Mouse (Mus musculus): Measurements from ENCODE around the gene Anks1. TPM values are rescaled to one million over a fixed set of nuclear protein-coding genes. Genes with fewer than 3 reads are reported as not detected.
"Not testable (repeated sequence)": the region's sequence is repeated elsewhere in the genome, so short reads cannot be mapped to it uniquely, and the experiment has no call there.

Gene Anks1
- polyA plus RNA-seq, 1 experiment from 2014 or later, result 19.5 TPM

DNA sequence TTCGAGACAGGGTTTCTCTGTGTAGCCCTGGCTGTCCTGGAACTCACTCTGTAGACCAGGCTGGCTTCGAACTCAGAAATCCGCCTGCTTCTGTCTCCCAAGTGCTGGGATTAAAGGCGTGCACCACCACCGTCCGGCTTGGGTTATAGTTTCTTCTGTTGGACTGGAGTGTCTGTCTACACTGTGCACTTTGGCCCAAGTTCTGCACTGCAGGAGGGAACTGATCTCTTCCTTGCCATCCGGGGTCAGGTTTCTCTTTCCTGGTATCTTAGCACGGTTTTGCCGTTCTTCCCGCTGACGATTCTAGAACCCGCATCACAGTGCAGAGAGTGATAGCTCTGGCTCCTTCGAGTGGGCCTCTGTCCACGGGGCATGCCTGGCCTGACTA, 73.0 kb downstream of the Anks1 start:
- not testable (repeated sequence) for H3K9me3 ChIP-seq (ENCODE audit: control insufficient read depth, low read depth, low read length); H3K27me3 ChIP-seq (ENCODE audit: control insufficient read depth, insufficient read depth, low read length); H3K4me3 ChIP-seq (ENCODE audit: low read depth, low read length); H3K4me2 ChIP-seq (replicated peaks; ENCODE audit: low read depth, low read length); H3K4me1 ChIP-seq (ENCODE audit: control insufficient read depth, insufficient read depth, low read length); H3K27ac ChIP-seq (ENCODE audit: low read length); H3K9ac ChIP-seq (replicated peaks; ENCODE audit: low read depth, low read length); ATAC-seq (ENCODE audit: insufficient number of reproducible peaks, insufficient read depth, low FRiP score, low read depth)
- H3K36me3 ChIP-seq (ENCODE audit: control insufficient read depth, insufficient read depth, low read length), result peaks cover 26% of the 10 kb centered on the region
- WGBS, result 90% methylated on average over 13 of the region's 14 CpGs

DNA sequence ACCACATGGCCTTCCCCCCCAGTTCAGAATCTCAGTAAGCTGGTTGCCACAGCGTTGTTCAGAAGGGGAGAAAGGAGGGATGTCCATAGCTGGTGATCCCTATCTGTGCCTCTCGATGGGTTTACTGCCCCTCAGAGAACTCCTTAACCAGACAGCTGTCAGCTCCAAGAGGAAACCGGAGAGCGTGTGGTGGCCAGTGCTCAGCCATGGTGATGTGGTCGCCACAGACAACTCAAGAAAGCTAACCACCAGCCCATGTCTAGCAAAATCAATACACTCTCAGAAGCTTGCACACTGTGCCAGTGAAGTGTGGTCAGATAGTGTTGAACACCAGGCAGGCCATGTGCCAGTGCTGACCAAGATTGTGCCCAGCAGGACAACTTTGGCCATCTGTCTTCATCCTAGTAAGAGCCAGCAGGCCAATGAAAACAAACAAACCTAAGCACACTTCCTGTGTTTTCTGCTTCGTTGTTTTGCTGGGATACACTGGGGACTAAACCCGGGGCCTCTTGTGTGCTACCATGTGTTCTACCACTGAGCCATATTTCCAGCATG, 73.7 kb downstream of the Anks1 start:
- H3K9ac ChIP-seq (replicated peaks; ENCODE audit: low read depth, low read length), result no peak overlapping the region
- peaks cover 24% of the 10 kb centered on the region for H3K36me3 ChIP-seq (ENCODE audit: control insufficient read depth, insufficient read depth, low read length)
- H3K4me2 ChIP-seq (replicated peaks; ENCODE audit: low read depth, low read length), result no peak overlapping the region
- no peak for ATAC-seq (ENCODE audit: insufficient number of reproducible peaks, insufficient read depth, low FRiP score, low read depth)
- no peaks in the 10 kb centered on the region for H3K27me3 ChIP-seq (ENCODE audit: control insufficient read depth, insufficient read depth, low read length)
- 76% methylated on average over 7 of the region's 7 CpGs for WGBS
- H3K4me1 ChIP-seq (ENCODE audit: control insufficient read depth, insufficient read depth, low read length), result no peaks in the 10 kb centered on the region
- no peak overlapping the region for H3K27ac ChIP-seq (ENCODE audit: low read length)
- H3K4me3 ChIP-seq (ENCODE audit: low read depth, low read length), result no peak overlapping the region
- H3K9me3 ChIP-seq (ENCODE audit: control insufficient read depth, low read depth, low read length), result no peaks in the 10 kb centered on the region

DNA sequence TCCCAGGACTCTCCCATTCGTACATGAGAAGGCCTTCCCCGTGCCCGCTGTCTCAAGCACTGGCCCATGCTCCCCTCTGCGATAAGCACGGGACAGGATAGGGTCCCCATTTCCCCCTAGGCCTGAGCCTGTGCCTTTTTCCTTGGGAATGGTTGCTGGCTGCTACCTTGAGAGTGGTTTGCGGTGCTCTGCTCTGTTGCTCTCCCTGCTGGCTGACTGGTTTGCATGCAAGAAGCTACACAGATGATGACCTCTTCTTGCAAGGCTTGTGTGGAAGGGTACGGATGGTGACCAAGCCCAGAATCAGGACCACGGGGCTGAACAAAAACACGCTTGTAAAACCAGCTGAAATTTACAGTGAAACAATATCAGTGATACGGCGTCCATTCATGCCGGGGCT, 75.3 kb downstream of the Anks1 start:
- no peak overlapping the region for H3K27ac ChIP-seq (ENCODE audit: low read length)
- H3K27me3 ChIP-seq (ENCODE audit: control insufficient read depth, insufficient read depth, low read length), result no peaks in the 10 kb centered on the region
- H3K9ac ChIP-seq (replicated peaks; ENCODE audit: low read depth, low read length), result no peak overlapping the region
- ATAC-seq (ENCODE audit: insufficient number of reproducible peaks, insufficient read depth, low FRiP score, low read depth), result no peak
- no peaks in the 10 kb centered on the region for H3K4me1 ChIP-seq (ENCODE audit: control insufficient read depth, insufficient read depth, low read length)
- H3K4me2 ChIP-seq (replicated peaks; ENCODE audit: low read depth, low read length), result no peak overlapping the region
- H3K9me3 ChIP-seq (ENCODE audit: control insufficient read depth, low read depth, low read length), result no peaks in the 10 kb centered on the region
- WGBS, result 92% methylated on average over 12 of the region's 12 CpGs
- peaks cover 21% of the 10 kb centered on the region; the same call in 1 of the 2 replicates for H3K36me3 ChIP-seq (ENCODE audit: control insufficient read depth, insufficient read depth, low read length)
- no peak overlapping the region for H3K4me3 ChIP-seq (ENCODE audit: low read depth, low read length)

DNA sequence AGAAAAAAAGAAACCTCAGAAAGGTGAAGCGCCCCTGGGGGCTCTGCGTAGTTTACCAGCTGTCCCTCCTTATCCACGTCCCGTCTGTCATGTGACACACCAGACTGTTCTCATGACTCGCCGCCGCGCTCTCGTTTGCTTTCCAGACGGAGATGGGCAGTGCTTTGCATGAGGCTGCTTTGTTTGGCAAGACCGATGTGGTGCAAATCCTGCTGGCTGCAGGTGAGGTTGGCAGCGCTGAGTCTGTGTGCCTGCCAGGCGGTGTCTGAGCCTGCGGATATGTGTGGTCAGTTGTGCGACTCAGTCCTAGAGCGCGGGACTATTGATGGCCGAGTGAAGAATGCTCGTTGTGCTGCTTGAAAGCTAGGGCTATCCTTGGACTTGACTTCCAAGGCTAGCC, 77.0 kb downstream of the Anks1 start:
- no peaks in the 10 kb centered on the region for H3K27me3 ChIP-seq (ENCODE audit: control insufficient read depth, insufficient read depth, low read length)
- H3K36me3 ChIP-seq (ENCODE audit: control insufficient read depth, insufficient read depth, low read length), result peaks cover 21% of the 10 kb centered on the region; the same call in 1 of the 2 replicates
- no peak overlapping the region for H3K4me3 ChIP-seq (ENCODE audit: low read depth, low read length)
- H3K27ac ChIP-seq (ENCODE audit: low read length), result no peak overlapping the region
- H3K4me1 ChIP-seq (ENCODE audit: control insufficient read depth, insufficient read depth, low read length), result no peaks in the 10 kb centered on the region
- H3K4me2 ChIP-seq (replicated peaks; ENCODE audit: low read depth, low read length), result no peak overlapping the region
- ATAC-seq (ENCODE audit: insufficient number of reproducible peaks, insufficient read depth, low FRiP score, low read depth), result no peak
- no peaks in the 10 kb centered on the region for H3K9me3 ChIP-seq (ENCODE audit: control insufficient read depth, low read depth, low read length)
- 95% methylated on average over 19 of the region's 19 CpGs for WGBS
- H3K9ac ChIP-seq (replicated peaks; ENCODE audit: low read depth, low read length), result no peak overlapping the region

DNA sequence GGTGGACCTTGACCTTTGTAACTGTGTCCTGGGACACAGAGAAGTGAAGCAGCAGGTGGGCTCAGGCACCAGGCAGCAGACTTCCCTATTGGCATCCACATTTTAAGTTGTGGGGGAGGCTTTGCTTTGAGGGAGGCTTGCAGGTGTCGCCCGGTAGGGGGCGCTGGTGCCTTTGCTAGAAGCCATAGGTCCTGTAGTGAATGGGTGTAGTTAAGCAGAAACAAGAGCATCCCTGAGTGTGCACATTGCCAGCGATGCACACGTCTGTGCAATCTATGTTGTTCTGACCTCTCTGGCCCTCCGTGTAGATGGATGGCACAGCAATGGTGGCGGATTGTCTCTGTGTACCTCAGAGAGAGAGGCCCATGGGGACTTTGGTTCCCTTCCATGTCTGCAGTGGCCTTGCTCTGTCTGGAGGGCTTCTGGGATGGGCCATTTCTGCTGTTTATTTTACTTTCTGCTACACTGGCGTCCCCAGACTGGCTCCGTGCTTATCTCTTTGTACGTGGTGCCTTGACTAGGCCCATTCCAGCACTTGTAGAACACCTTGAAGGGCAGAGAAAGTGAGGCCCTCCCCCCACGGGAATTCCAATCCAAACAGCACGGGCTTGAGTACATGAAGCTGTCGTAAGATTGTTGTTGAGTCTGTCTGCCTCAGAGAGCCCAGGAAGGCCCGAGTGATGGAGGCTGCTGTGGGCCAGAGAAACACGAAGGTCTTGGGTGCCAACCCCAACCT, 80.9 kb downstream of the Anks1 start:
- H3K4me1 ChIP-seq (ENCODE audit: control insufficient read depth, insufficient read depth, low read length), result no peaks in the 10 kb centered on the region
- WGBS, result 30% methylated on average over 15 of the region's 15 CpGs
- no peak overlapping the region for H3K27ac ChIP-seq (ENCODE audit: low read length)

DNA sequence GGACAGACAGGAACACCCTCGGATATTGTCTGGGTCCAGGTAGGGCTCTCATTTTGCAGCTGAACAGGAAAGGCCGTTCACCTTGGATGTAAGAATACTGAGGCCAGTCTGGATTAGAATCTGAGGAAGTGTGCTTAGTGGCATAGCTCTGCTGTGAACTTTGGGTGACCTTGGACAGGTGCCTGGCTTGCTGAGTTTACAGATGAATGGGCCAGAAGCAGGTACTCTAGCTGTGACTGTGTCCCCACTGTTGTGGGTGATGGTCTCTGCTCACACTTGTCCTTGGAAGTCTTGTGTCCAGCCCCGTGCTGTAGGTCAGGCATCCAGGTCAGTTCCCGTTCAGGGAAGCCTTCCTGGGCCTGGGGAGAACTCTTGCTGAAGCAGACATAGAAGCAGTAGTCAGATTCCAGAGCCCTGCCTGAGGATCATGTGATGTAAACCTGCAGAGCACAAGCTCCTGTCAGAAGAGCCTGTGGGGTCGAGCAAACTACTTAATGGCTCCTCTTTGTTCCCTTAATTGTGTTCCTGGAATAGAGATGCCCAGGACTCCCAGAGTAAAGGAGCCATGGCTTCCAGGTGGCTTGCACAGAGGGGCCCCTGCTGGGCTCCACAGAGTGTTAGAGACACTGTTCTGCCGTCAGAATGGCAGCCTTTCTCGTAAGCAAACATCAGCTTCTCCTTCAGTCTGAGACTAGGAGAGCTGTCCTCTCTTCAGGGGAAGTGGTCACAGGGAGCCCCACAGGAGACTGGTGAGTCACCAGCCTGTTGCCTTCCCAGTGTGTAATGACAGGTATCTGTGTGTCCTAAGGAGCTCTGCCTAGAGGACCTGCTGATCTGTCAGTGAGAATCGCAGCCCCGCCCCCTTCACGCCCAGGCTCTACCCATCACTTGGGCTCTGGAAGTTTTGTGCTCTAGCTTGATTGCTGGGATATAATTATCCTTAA, 85.2 kb downstream of the Anks1 start:
- Histone ChIP-seq H3K9ac (replicated peaks; ENCODE audit: low read depth, low read length) (no peak overlapping the region; the same call in 1 of the 2 replicates), H3K36me3 (ENCODE audit: control insufficient read depth, insufficient read depth, low read length) (no peaks in the 10 kb centered on the region; the same call in 1 of the 2 replicates), H3K4me2 (replicated peaks; ENCODE audit: low read depth, low read length) (no peak overlapping the region), H3K27ac (ENCODE audit: low read length) (no peak overlapping the region), H3K9me3 (ENCODE audit: control insufficient read depth, low read depth, low read length) (no peaks in the 10 kb centered on the region), H3K4me1 (ENCODE audit: control insufficient read depth, insufficient read depth, low read length) (no peaks in the 10 kb centered on the region), H3K4me3 (ENCODE audit: low read depth, low read length) (no peak overlapping the region), H3K27me3 (ENCODE audit: control insufficient read depth, insufficient read depth, low read length) (no peaks in the 10 kb centered on the region)
- ATAC-seq (ENCODE audit: insufficient number of reproducible peaks, insufficient read depth, low FRiP score, low read depth), result no peak
- 55% methylated on average over 10 of the region's 10 CpGs for WGBS

More for the DNA sequence above, 80.9 kb downstream of the Anks1 start:
- H3K4me2 ChIP-seq (replicated peaks; ENCODE audit: low read depth, low read length), result no peak overlapping the region
- H3K36me3 ChIP-seq (ENCODE audit: control insufficient read depth, insufficient read depth, low read length), result peaks cover 21% of the 10 kb centered on the region; the same call in 1 of the 2 replicates
- no peaks in the 10 kb centered on the region for H3K9me3 ChIP-seq (ENCODE audit: control insufficient read depth, low read depth, low read length)
- H3K9ac ChIP-seq (replicated peaks; ENCODE audit: low read depth, low read length), result no peak overlapping the region
- no peaks in the 10 kb centered on the region for H3K27me3 ChIP-seq (ENCODE audit: control insufficient read depth, insufficient read depth, low read length)
- no peak overlapping the region for H3K4me3 ChIP-seq (ENCODE audit: low read depth, low read length)
- no peak; the same call in 1 of the 2 replicates for ATAC-seq (ENCODE audit: insufficient number of reproducible peaks, insufficient read depth, low FRiP score, low read depth)

DNA sequence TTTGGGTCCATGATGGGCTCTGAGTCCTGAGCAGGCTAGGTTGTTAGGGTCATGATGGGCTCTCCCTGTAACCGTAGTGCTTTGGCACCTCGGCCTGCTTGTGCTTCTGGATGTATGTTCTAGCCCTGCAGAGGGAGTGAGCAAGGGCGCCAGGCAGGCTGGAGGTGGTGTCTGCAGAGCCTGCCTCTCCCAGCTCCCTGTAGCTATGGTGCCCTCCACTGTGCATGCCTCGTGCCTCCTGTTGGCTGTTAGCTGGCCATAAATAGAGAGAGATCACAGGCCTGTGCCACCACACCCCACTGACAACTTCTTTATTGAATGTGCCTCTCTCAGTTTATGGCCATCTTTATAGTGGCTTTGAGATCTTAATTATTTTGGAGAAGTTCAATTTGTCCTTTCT, 87.2 kb downstream of the Anks1 start:
- no peak overlapping the region for H3K9ac ChIP-seq (replicated peaks; ENCODE audit: low read depth, low read length)
- H3K4me1 ChIP-seq (ENCODE audit: control insufficient read depth, insufficient read depth, low read length), result 0 out of 2 replicates have a peak, but pooled peaks cover 2% of the 10 kb centered on the region
- H3K27ac ChIP-seq (ENCODE audit: low read length), result no peak overlapping the region
- H3K4me2 ChIP-seq (replicated peaks; ENCODE audit: low read depth, low read length), result no peak overlapping the region
- H3K36me3 ChIP-seq (ENCODE audit: control insufficient read depth, insufficient read depth, low read length), result no peaks in the 10 kb centered on the region; the same call in 1 of the 2 replicates
- H3K4me3 ChIP-seq (ENCODE audit: low read depth, low read length), result no peak overlapping the region
- no peaks in the 10 kb centered on the region for H3K27me3 ChIP-seq (ENCODE audit: control insufficient read depth, insufficient read depth, low read length)
- 84% methylated on average over 4 of the region's 4 CpGs for WGBS
- no peaks in the 10 kb centered on the region for H3K9me3 ChIP-seq (ENCODE audit: control insufficient read depth, low read depth, low read length)
- ATAC-seq (ENCODE audit: insufficient number of reproducible peaks, insufficient read depth, low FRiP score, low read depth), result no peak

DNA sequence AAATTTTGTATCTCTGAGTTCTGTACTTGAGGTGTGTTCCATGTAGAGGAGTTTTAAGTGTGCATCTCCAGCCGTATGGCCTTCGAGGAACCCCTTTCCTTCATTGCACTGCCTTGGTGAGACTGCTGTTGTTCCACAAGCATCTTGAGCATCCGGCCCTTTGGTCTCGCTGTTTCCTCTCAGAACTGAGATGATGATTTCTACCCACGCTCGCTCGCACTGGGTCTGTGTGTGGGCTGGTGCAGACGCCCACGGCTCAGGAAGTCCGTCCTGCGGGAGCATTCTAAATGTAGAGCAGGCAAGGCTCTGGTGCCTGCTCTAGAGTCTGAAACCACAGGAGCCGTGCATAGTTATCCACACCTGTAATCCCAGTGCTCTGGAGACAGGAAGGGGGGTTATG, 88.1 kb downstream of the Anks1 start:
- no peak overlapping the region for H3K4me2 ChIP-seq (replicated peaks; ENCODE audit: low read depth, low read length)
- H3K9me3 ChIP-seq (ENCODE audit: control insufficient read depth, low read depth, low read length), result no peaks in the 10 kb centered on the region
- no peak overlapping the region for H3K9ac ChIP-seq (replicated peaks; ENCODE audit: low read depth, low read length)
- H3K27me3 ChIP-seq (ENCODE audit: control insufficient read depth, insufficient read depth, low read length), result no peaks in the 10 kb centered on the region
- no peaks in the 10 kb centered on the region; the same call in 1 of the 2 replicates for H3K36me3 ChIP-seq (ENCODE audit: control insufficient read depth, insufficient read depth, low read length)
- H3K4me1 ChIP-seq (ENCODE audit: control insufficient read depth, insufficient read depth, low read length), result 0 out of 2 replicates have a peak, but pooled peaks cover 2% of the 10 kb centered on the region
- H3K4me3 ChIP-seq (ENCODE audit: low read depth, low read length), result no peak overlapping the region
- H3K27ac ChIP-seq (ENCODE audit: low read length), result no peak overlapping the region
- no peak for ATAC-seq (ENCODE audit: insufficient number of reproducible peaks, insufficient read depth, low FRiP score, low read depth)
- WGBS, result 79% methylated on average over 12 of the region's 12 CpGs
